ENCODE assay signal across 8 mouse cellular contexts in genomic region chr2:156179796-156180093, GRCm38 (mm10). TPM values are rescaled to one million over a fixed set of nuclear protein-coding genes. Genes with fewer than 3 reads are reported as not detected.
DNase-seq lines count a peak whose midpoint lies in the region; ATAC-seq and TF ChIP-seq lines count a peak whose summit lies in the region.

No protein-coding gene starts in this region.

- H3K9ac ChIP-seq in kidney, embryonic 15.5 days, result peak overlapping the region; percentile 100
- H3K9ac ChIP-seq in hindbrain, embryonic 15.5 days, result peak overlapping the region; percentile 89
- peak overlapping the region; percentile 100 for H3K9ac ChIP-seq in midbrain, embryonic 14.5 days (replicated peaks; ENCODE audit: low read length)

- WGBS in kidney, embryonic 15.5 days, result under 1% methylated on average over 41 of the region's 41 CpGs
- WGBS in hindbrain, embryonic 15.5 days, result under 1% methylated on average over 40 of the region's 41 CpGs
- WGBS in midbrain, embryonic 14.5 days, result under 1% methylated on average over 36 of the region's 41 CpGs

- no peak for TF ChIP-seq CTCF in cortical plate, adult 2 months (IDR thresholded peaks at IDR 0.05; ENCODE audit: extremely low read depth, insufficient read depth, low read length)

- H3K9me3 ChIP-seq in kidney, embryonic 15.5 days (replicated peaks), result no peaks in the 10 kb centered on the region
- no peaks in the 10 kb centered on the region for H3K9me3 ChIP-seq in hindbrain, embryonic 15.5 days
- no peaks in the 10 kb centered on the region for H3K9me3 ChIP-seq in midbrain, embryonic 14.5 days (ENCODE audit: control insufficient read depth, low read length)

- peaks cover 28% of the 10 kb centered on the region for H3K36me3 ChIP-seq in kidney, embryonic 15.5 days
- peaks cover 19% of the 10 kb centered on the region for H3K36me3 ChIP-seq in hindbrain, embryonic 15.5 days
- peaks cover 35% of the 10 kb centered on the region for H3K36me3 ChIP-seq in midbrain, embryonic 14.5 days (ENCODE audit: control insufficient read depth, insufficient read depth, low read length)

- no peak for TF ChIP-seq POLR2A in cortical plate, adult 2 months (IDR thresholded peaks at IDR 0.05; ENCODE audit: extremely low read depth, insufficient read depth, low read length)

- H3K4me1 ChIP-seq in kidney, embryonic 15.5 days, result peaks cover 24% of the 10 kb centered on the region
- peaks cover 3% of the 10 kb centered on the region; the same call in 1 of the 2 replicates for H3K4me1 ChIP-seq in cortical plate, adult 2 months (ENCODE audit: control insufficient read depth, insufficient read depth, low read length)
- peaks cover 39% of the 10 kb centered on the region for H3K4me1 ChIP-seq in hindbrain, embryonic 15.5 days (replicated peaks)
- peaks cover 38% of the 10 kb centered on the region for H3K4me1 ChIP-seq in midbrain, embryonic 14.5 days (ENCODE audit: control insufficient read depth, insufficient read depth, low read length)

- H3K27ac ChIP-seq in kidney, embryonic 15.5 days, result peak overlapping the region; percentile 95
- peak overlapping the region; percentile 95 for H3K27ac ChIP-seq in cortical plate, adult 2 months (ENCODE audit: insufficient read depth, low read length)
- peak overlapping the region; percentile 98 for H3K27ac ChIP-seq in hindbrain, embryonic 15.5 days (replicated peaks)
- H3K27ac ChIP-seq in midbrain, embryonic 14.5 days (replicated peaks; ENCODE audit: low read depth, low read length), result peak overlapping the region; percentile 98

- H3K4me2 ChIP-seq in kidney, embryonic 15.5 days, result peak overlapping the region; percentile 73; the same call in 1 of the 2 replicates
- H3K4me2 ChIP-seq in hindbrain, embryonic 15.5 days, result no peak overlapping the region
- H3K4me2 ChIP-seq in midbrain, embryonic 14.5 days (ENCODE audit: low read length), result no peak overlapping the region

- H3K4me3 ChIP-seq in kidney, embryonic 15.5 days (replicated peaks), result peak overlapping the region; percentile 96
- peak overlapping the region; percentile 69 for H3K4me3 ChIP-seq in cortical plate, adult 2 months (ENCODE audit: insufficient read depth, low read length)
- H3K4me3 ChIP-seq in hindbrain, embryonic 15.5 days, result peak overlapping the region; percentile 88
- H3K4me3 ChIP-seq in midbrain, embryonic 14.5 days (replicated peaks; ENCODE audit: low read depth, low read length), result peak overlapping the region; percentile 99

- DNase-seq in kidney, adult 11 months, result no peak
- DNase-seq in midbrain, embryonic 14.5 days, result no peak
- DNase-seq in cerebellum, postnatal 25 days, result no peak
- no peak for DNase-seq in gastrocnemius, postnatal 10 days
- no peak for DNase-seq in frontal cortex, postnatal 10 days (ENCODE audit: low spot score in 2 of 2)

- ATAC-seq in kidney, embryonic 15.5 days (replicated peaks; ENCODE audit: low FRiP score), result peak; percentile 22; the same call in 1 of the 2 replicates
- ATAC-seq in hindbrain, embryonic 15.5 days (ENCODE audit: low FRiP score, low read depth), result peak; percentile 21
- ATAC-seq in midbrain, embryonic 14.5 days (ENCODE audit: low FRiP score, low TSS enrichment), result peak; percentile 41

- no peaks in the 10 kb centered on the region for H3K27me3 ChIP-seq in kidney, embryonic 15.5 days
- no peaks in the 10 kb centered on the region for H3K27me3 ChIP-seq in hindbrain, embryonic 15.5 days
- no peaks in the 10 kb centered on the region for H3K27me3 ChIP-seq in midbrain, embryonic 14.5 days (ENCODE audit: control insufficient read depth, insufficient read depth, low read length)

RNA-seq across cellular contexts. Expression of gene Rbm39, which starts 0.3 kb away (rescaled TPM):
- 653 and 664 TPM in 2 replicates for polyA plus RNA-seq in kidney, embryonic 15.5 days (2015; fragmentation: Nextera tagmentation; extraction: Ambion mirVana)
- 131 and 146 TPM in 2 replicates for polyA plus RNA-seq in cortical plate, adult 2 months (2012; rRNA removed)
- 414 and 423 TPM in 2 replicates for polyA plus RNA-seq in hindbrain, embryonic 15.5 days (2015; fragmentation: Nextera tagmentation; extraction: Ambion mirVana)
- polyA plus RNA-seq in midbrain, embryonic 14.5 days (2014; fragmentation: Nextera tagmentation; extraction: Ambion mirVana), result 484 and 514 TPM in 2 replicates
- total RNA-seq in gastrocnemius, postnatal 10 days (2021), result 100 to 1,000 TPM; 139 to 199 TPM

RNA-seq across cellular contexts. Expression of gene Phf20, which starts 16.5 kb away (rescaled TPM):
- 78.4 and 79.3 TPM in 2 replicates for polyA plus RNA-seq in kidney, embryonic 15.5 days (2015; fragmentation: Nextera tagmentation; extraction: Ambion mirVana)
- 29.2 and 30.5 TPM in 2 replicates for polyA plus RNA-seq in cortical plate, adult 2 months (2012; rRNA removed)
- polyA plus RNA-seq in hindbrain, embryonic 15.5 days (2015; fragmentation: Nextera tagmentation; extraction: Ambion mirVana), result 111 and 112 TPM in 2 replicates
- polyA plus RNA-seq in midbrain, embryonic 14.5 days (2014; fragmentation: Nextera tagmentation; extraction: Ambion mirVana), result 110 and 120 TPM in 2 replicates
- 10 to 100 TPM; 25.1 to 27.3 TPM for total RNA-seq in gastrocnemius, postnatal 10 days (2021)

RNA-seq across cellular contexts. Expression of gene Nfs1, which starts 35.8 kb away (rescaled TPM):
- 47.7 and 50.2 TPM in 2 replicates for polyA plus RNA-seq in kidney, embryonic 15.5 days (2015; fragmentation: Nextera tagmentation; extraction: Ambion mirVana)
- polyA plus RNA-seq in cortical plate, adult 2 months (2012; rRNA removed), result 54.9 and 55.9 TPM in 2 replicates
- polyA plus RNA-seq in hindbrain, embryonic 15.5 days (2015; fragmentation: Nextera tagmentation; extraction: Ambion mirVana), result 33.9 and 35.2 TPM in 2 replicates
- polyA plus RNA-seq in midbrain, embryonic 14.5 days (2014; fragmentation: Nextera tagmentation; extraction: Ambion mirVana), result 29.7 and 30.8 TPM in 2 replicates
- total RNA-seq in gastrocnemius, postnatal 10 days (2021), result 10 to 100 TPM; 48.4 to 55.1 TPM

RNA-seq across cellular contexts. Expression of gene Romo1, which starts 35.9 kb away (rescaled TPM):
- polyA plus RNA-seq in kidney, embryonic 15.5 days (2015; fragmentation: Nextera tagmentation; extraction: Ambion mirVana), result 406 and 428 TPM in 2 replicates
- polyA plus RNA-seq in cortical plate, adult 2 months (2012; rRNA removed), result 247 and 260 TPM in 2 replicates
- 439 and 455 TPM in 2 replicates for polyA plus RNA-seq in hindbrain, embryonic 15.5 days (2015; fragmentation: Nextera tagmentation; extraction: Ambion mirVana)
- 413 and 563 TPM in 2 replicates for polyA plus RNA-seq in midbrain, embryonic 14.5 days (2014; fragmentation: Nextera tagmentation; extraction: Ambion mirVana)
- 100 to 1,000 TPM; 207 to 226 TPM for total RNA-seq in gastrocnemius, postnatal 10 days (2021)

RNA-seq across cellular contexts. Expression of gene Gm28036, which starts 52.9 kb away (rescaled TPM):
- polyA plus RNA-seq in kidney, embryonic 15.5 days (2015; fragmentation: Nextera tagmentation; extraction: Ambion mirVana), result 18.1 and 19.4 TPM in 2 replicates
- 2.2 and 5.6 TPM in 2 replicates for polyA plus RNA-seq in cortical plate, adult 2 months (2012; rRNA removed)
- polyA plus RNA-seq in hindbrain, embryonic 15.5 days (2015; fragmentation: Nextera tagmentation; extraction: Ambion mirVana), result 16.0 and 19.6 TPM in 2 replicates
- polyA plus RNA-seq in midbrain, embryonic 14.5 days (2014; fragmentation: Nextera tagmentation; extraction: Ambion mirVana), result 5.8 and 19.2 TPM in 2 replicates
- total RNA-seq in gastrocnemius, postnatal 10 days (2021), result 10 to 100 TPM; 12.8 to 13.4 TPM
